Mouse (Mus musculus) forebrain, embryonic 12.5 days (tissue): ENCODE data around the gene Olfr1246. TPM values are rescaled to one million over a fixed set of nuclear protein-coding genes. Genes with fewer than 3 reads are reported as not detected.
"Not testable (repeated sequence)": the region's sequence is repeated elsewhere in the genome, so short reads cannot be mapped to it uniquely, and the experiment has no call there.

Experiments
- ATAC-seq: fragments of 200-750 bp; cut with Nextera tagmentation; 2 replicates; pipeline ENCODE4 v1.8.0; 2017; ENCODE audit warnings: moderate TSS enrichment; ENCODE audit not compliant: low FRiP score
- H3K27ac ChIP-seq: fragments of 300-500 bp; sonication (generic); 2 replicates; pipeline ENCODE4 v1.5.1; 2016; ENCODE audit warnings: mild to moderate bottlenecking
- H3K27me3 ChIP-seq: fragments of 300-500 bp; sonication (generic); 2 replicates; pipeline ENCODE4 v1.6.1; 2016; ENCODE audit warnings: mild to moderate bottlenecking
- H3K36me3 ChIP-seq: fragments of 300-500 bp; sonication (generic); replicated peaks from 2 replicates; pipeline ENCODE4 v1.6.1; 2016; ENCODE audit warnings: mild to moderate bottlenecking
- H3K4me1 ChIP-seq: fragments of 300-500 bp; sonication (generic); 2 replicates; pipeline ENCODE4 v1.6.1; 2016
- H3K4me2 ChIP-seq: fragments of 300-500 bp; sonication (generic); 2 replicates; pipeline ENCODE4 v1.6.1; 2016; ENCODE audit warnings: mild to moderate bottlenecking, moderate library complexity
- H3K4me3 ChIP-seq: fragments of 300-500 bp; sonication (generic); replicated peaks from 2 replicates; pipeline ENCODE4 v1.5.1; 2016; ENCODE audit warnings: mild to moderate bottlenecking
- H3K9ac ChIP-seq: fragments of 300-500 bp; sonication (generic); 2 replicates; pipeline ENCODE4 v1.6.1; 2016; ENCODE audit warnings: mild to moderate bottlenecking
- H3K9me3 ChIP-seq: fragments of 300-500 bp; sonication (generic); 2 replicates; pipeline ENCODE4 v1.6.1; 2016
- WGBS: fragments of 180-500 bp; shearing (Covaris S2); methylation state at CpG from one replicate; pipeline ENCODE4 v1.1.7; 2016; 5-methylcytosine and 5-hydroxymethylcytosine counted together
- polyA plus RNA-seq: library from polyadenylated mRNA; unstranded; fragments of >200 nt; fragmentation: Nextera tagmentation; extraction: Ambion mirVana; gene quantifications from 2 replicates; pipeline ENCODE4 v1.2.1, GENCODE M21; 2016

The Olfr1246 gene
- not detected in 2 replicates for polyA plus RNA-seq

DNA sequence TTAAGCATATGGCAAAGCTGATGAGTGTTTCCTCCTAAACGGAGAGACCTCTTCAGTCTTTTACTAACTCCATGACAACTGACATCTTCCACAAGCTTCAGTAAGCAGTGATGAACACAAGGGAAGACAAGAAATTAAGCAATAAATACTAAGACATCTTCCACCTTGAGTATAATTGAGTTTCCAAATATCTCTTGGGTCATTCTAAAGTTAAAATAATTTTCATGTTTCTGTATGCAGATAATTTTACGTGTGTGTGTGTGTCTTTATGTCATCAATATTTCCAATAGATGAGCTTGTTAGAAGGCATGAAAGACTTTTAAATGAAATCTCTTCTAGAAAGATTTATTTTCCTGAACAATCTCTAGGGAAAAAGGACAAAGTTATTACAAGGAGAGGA lies at the start of gene Olfr1246:
TSS of gene Olfr1246 (minus strand) at position 101 of the 400 bp plus-strand sequence.
- Histone ChIP-seq H3K4me3 (no peak within 1 kb of the TSS), H3K4me2 (no peak within 1 kb of the TSS), H3K4me1 (no peaks in the 10 kb centered on the region), H3K9me3 (no peaks in the 10 kb centered on the region), H3K36me3 (no peaks in the 10 kb centered on the region), H3K9ac (no peak within 1 kb of the TSS), H3K27ac (no peak within 1 kb of the TSS), H3K27me3 (no peaks in the 10 kb centered on the region)
- ATAC-seq: no peak
- WGBS: 87% methylated on average over 2 of the region's 2 CpGs

DNA sequence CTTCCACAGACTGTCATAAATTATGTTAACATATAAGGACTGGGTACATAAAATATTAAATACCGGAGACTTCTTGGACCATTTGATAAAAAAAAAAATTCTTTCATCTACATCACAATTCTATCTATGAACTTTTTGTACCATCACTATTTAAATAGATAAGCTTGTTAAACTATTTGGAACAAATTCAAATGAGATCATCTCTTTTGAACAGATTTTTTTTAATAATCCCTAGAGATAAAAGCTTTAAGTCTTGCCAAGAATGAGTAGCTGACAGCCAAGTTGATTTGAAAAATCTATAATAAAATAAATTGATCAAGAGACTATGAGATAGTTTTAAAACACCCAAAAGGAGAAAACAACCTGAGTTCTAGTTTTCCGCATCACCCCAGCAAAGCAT lies 41.9 kb upstream of the Olfr1246 start, which contains the start of gene Olfr1249:
TSS of gene Olfr1249 (minus strand) at position 101 of the 400 bp plus-strand sequence.
- no peaks in the 10 kb centered on the region for H3K4me1 ChIP-seq
- no peak within 1 kb of the TSS for H3K9ac ChIP-seq
- H3K4me2 ChIP-seq: no peak within 1 kb of the TSS
- H3K4me3 ChIP-seq: no peak within 1 kb of the TSS
- H3K27ac ChIP-seq: no peak within 1 kb of the TSS
- H3K27me3 ChIP-seq: no peaks in the 10 kb centered on the region
- WGBS: 100% methylated on average over 2 of the region's 2 CpGs
- no peaks in the 10 kb centered on the region for H3K9me3 ChIP-seq
- ATAC-seq: no peak
- H3K36me3 ChIP-seq: no peaks in the 10 kb centered on the region

GRCm38 (mm10) chr2:89618145-89618544 lies 25.2 kb upstream of the Olfr1246 start, which contains the start of gene Olfr1248:
Gene Olfr1248 (minus strand): TSS chr2:89618245.
- not testable (repeated sequence) for H3K36me3 ChIP-seq

DNA sequence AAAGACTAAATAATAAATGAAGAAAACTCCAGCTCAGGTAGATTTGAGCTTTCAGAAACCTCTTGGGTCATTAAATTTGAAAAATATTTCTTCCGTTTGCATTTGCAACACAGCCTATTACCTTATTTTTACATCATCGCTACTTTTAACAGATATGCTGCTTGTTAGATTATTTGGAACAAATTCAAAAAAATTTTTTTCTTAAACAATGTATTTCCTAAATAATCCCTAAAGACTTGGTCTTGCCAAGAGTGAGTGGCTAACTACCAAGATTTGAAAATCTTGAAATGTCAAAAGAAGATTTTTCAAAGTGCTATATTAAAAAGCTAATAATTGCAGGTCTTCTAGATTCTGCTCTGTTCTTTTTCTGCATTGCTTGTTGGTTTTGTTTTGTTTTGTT lies 21.1 kb upstream of the Olfr1246 start, which contains the start of gene Olfr1247:
TSS of gene Olfr1247 (minus strand) at position 101 of the 400 bp plus-strand sequence.
- H3K4me1 ChIP-seq: no peaks in the 10 kb centered on the region
- no peak within 1 kb of the TSS for H3K4me2 ChIP-seq
- no peaks in the 10 kb centered on the region for H3K36me3 ChIP-seq
- no peak within 1 kb of the TSS for H3K27ac ChIP-seq
- H3K9me3 ChIP-seq: no peaks in the 10 kb centered on the region
- no peaks in the 10 kb centered on the region for H3K27me3 ChIP-seq
- H3K4me3 ChIP-seq: no peak within 1 kb of the TSS
- H3K9ac ChIP-seq: no peak within 1 kb of the TSS
- ATAC-seq: no peak
- WGBS: 96% methylated on average over 2 of the region's 2 CpGs

More at GRCm38 (mm10) chr2:89618145-89618544, 25.2 kb upstream of the Olfr1246 start, which contains the start of gene Olfr1248:
- H3K9ac ChIP-seq, H3K4me1 ChIP-seq, H3K4me2 ChIP-seq, H3K4me3 ChIP-seq, H3K9me3 ChIP-seq, H3K27me3 ChIP-seq, ATAC-seq, H3K27ac ChIP-seq: not testable (repeated sequence)
- WGBS: 93% methylated on average over 1 of the region's 1 CpGs

DNA sequence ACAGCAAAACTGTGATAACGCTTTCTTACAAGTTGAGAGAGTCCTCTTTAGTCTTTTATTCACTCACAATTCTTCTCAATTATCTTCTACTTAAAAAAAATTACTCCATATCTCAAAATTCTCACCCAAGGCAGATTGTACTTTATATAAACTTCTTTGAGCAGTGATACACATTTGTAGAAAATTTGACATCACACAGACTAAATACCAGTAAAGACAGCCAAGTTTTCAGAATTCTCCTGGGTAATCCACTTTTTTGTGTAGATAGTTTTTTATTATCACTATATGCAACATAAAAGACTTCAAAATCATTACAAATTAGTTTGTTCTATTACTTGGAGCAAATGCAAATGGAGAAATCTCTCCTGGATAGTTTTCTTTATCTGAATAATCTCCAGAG lies 14.6 kb downstream of the Olfr1246 start, which contains the start of gene Olfr1245:
TSS of gene Olfr1245 (minus strand) at position 101 of the 400 bp plus-strand sequence.
- no peak within 1 kb of the TSS for H3K4me3 ChIP-seq
- 92% methylated on average over 1 of the region's 1 CpGs for WGBS
- H3K9ac ChIP-seq: no peak within 1 kb of the TSS

GRCm38 (mm10) chr2:89562706-89563105 lies 30.3 kb downstream of the Olfr1246 start:
- H3K9ac ChIP-seq, H3K27ac ChIP-seq, H3K4me1 ChIP-seq, ATAC-seq, H3K4me3 ChIP-seq, H3K4me2 ChIP-seq, H3K27me3 ChIP-seq, H3K9me3 ChIP-seq, H3K36me3 ChIP-seq: not testable (repeated sequence)
- 38% methylated on average over 2 of the region's 2 CpGs for WGBS

More for the DNA sequence above, 14.6 kb downstream of the Olfr1246 start, which contains the start of gene Olfr1245:
- Histone ChIP-seq H3K36me3 (no peaks in the 10 kb centered on the region), H3K4me1 (no peaks in the 10 kb centered on the region), H3K27ac (no peak within 1 kb of the TSS), H3K27me3 (no peaks in the 10 kb centered on the region), H3K4me2 (no peak within 1 kb of the TSS), H3K9me3 (no peaks in the 10 kb centered on the region)
- ATAC-seq: no peak

GRCm38 (mm10) chr2:89544516-89544915 lies 48.4 kb downstream of the Olfr1246 start:
- Histone ChIP-seq H3K9ac (no peak overlapping the region), H3K27ac (no peak overlapping the region), H3K4me3 (no peak overlapping the region), H3K27me3 (no peaks in the 10 kb centered on the region), H3K4me2 (no peak overlapping the region), H3K4me1 (no peaks in the 10 kb centered on the region), H3K9me3 (no peaks in the 10 kb centered on the region), H3K36me3 (no peaks in the 10 kb centered on the region)
- no peak for ATAC-seq
- 56% methylated on average over 2 of the region's 2 CpGs for WGBS

- no peak overlapping the region for H3K27ac ChIP-seq
- H3K4me2 ChIP-seq: no peak overlapping the region
- no peaks in the 10 kb centered on the region for H3K9me3 ChIP-seq
- 72% methylated on average over 1 of the region's 1 CpGs for WGBS
- no peaks in the 10 kb centered on the region for H3K4me1 ChIP-seq
- no peak overlapping the region for H3K4me3 ChIP-seq
- no peaks in the 10 kb centered on the region for H3K36me3 ChIP-seq
- H3K9ac ChIP-seq: no peak overlapping the region
- no peaks in the 10 kb centered on the region for H3K27me3 ChIP-seq
- no peak for ATAC-seq
Measured at GRCm38 (mm10) chr2:89539923-89540322, 53.0 kb downstream of the Olfr1246 start.

Other genes starting within 250 kb of the Olfr1246 start
- gene Olfr1234, start 228.3 kb downstream of the Olfr1246 start, polyA plus RNA-seq: not detected in 2 replicates
- gene Olfr1238, start 183.5 kb downstream of the Olfr1246 start, polyA plus RNA-seq: not detected in 2 replicates
- not detected in 2 replicates for gene Olfr1239, start 172.8 kb downstream of the Olfr1246 start, polyA plus RNA-seq
- not detected in 2 replicates for gene Olfr1240, start 150.2 kb downstream of the Olfr1246 start, polyA plus RNA-seq
- gene Olfr1241, start 106.0 kb downstream of the Olfr1246 start, polyA plus RNA-seq: not detected in 2 replicates
- gene Olfr1242, start 94.8 kb downstream of the Olfr1246 start, polyA plus RNA-seq: not detected in 2 replicates
- not detected in 2 replicates for gene Olfr1243, start 61.7 kb downstream of the Olfr1246 start, polyA plus RNA-seq
- gene Olfr1245, start 14.7 kb downstream of the Olfr1246 start, polyA plus RNA-seq: not detected in 2 replicates
- gene Olfr1247, start 21.0 kb upstream of the Olfr1246 start, polyA plus RNA-seq: not detected in 2 replicates
- not detected in 2 replicates for gene Olfr1248, start 25.1 kb upstream of the Olfr1246 start, polyA plus RNA-seq
- not detected in 2 replicates for gene Olfr1249, start 41.8 kb upstream of the Olfr1246 start, polyA plus RNA-seq
- not detected in 2 replicates for gene Olfr1250, start 68.3 kb upstream of the Olfr1246 start, polyA plus RNA-seq
- gene Olfr1251, start 78.8 kb upstream of the Olfr1246 start, polyA plus RNA-seq: not detected in 2 replicates
- not detected in 2 replicates for gene Olfr1252, start 131.9 kb upstream of the Olfr1246 start, polyA plus RNA-seq
- gene Olfr1253, start 163.9 kb upstream of the Olfr1246 start, polyA plus RNA-seq: not detected in 2 replicates
- gene Olfr1254, start 200.5 kb upstream of the Olfr1246 start, polyA plus RNA-seq: not detected in 2 replicates
- not detected in 2 replicates for gene Olfr1255, start 218.9 kb upstream of the Olfr1246 start, polyA plus RNA-seq
- gene Olfr1256, start 248.4 kb upstream of the Olfr1246 start, polyA plus RNA-seq: not detected in 2 replicates